Mouse (Mus musculus) midbrain, embryonic 11.5 days (tissue): ENCODE measurements at regions not wholly inside any gene's neighbourhood (a gene's known extent, or its start where the extent isn't known, plus 50 kb on each side); places are given as distances from the start of the nearest gene placed in this dataset. TPM values are rescaled to one million over a fixed set of nuclear protein-coding genes. Genes with fewer than 3 reads are reported as not detected.

ENCODE experiments used
- ATAC-seq: fragments of 200-750 bp; cut with Nextera tagmentation; 2 replicates; pipeline ENCODE4 v1.8.0; 2017; ENCODE audit warnings: moderate TSS enrichment, moderate library complexity; ENCODE audit not compliant: low FRiP score
- DNase-seq: peaks from one replicate; pipeline ENCODE4 v3.0.0; 2015; ENCODE audit warnings: low spot score; ENCODE audit errors: missing footprints
- H3K27ac ChIP-seq: fragments of 300-500 bp; sonication (generic); 2 replicates; pipeline ENCODE4 v1.5.1; 2014; ENCODE audit warnings: low read depth, low read length
- H3K27me3 ChIP-seq: fragments of 300-500 bp; sonication (generic); 2 replicates; pipeline ENCODE4 v1.6.1; 2014; ENCODE audit warnings: mild to moderate bottlenecking, low read length, moderate library complexity, mixed read lengths; ENCODE audit not compliant: control insufficient read depth, insufficient read depth
- H3K36me3 ChIP-seq: fragments of 300-500 bp; sonication (generic); 2 replicates; pipeline ENCODE4 v1.6.1; 2014; ENCODE audit warnings: mild to moderate bottlenecking, low read length, moderate library complexity, mixed read lengths; ENCODE audit not compliant: control insufficient read depth, insufficient read depth
- H3K4me1 ChIP-seq: fragments of 300-500 bp; sonication (generic); 2 replicates; pipeline ENCODE4 v1.6.1; 2014; ENCODE audit warnings: low read length; ENCODE audit not compliant: control insufficient read depth, insufficient read depth
- H3K4me2 ChIP-seq: fragments of 300-500 bp; sonication (generic); 2 replicates; pipeline ENCODE4 v1.6.1; 2014; ENCODE audit warnings: mild to moderate bottlenecking, moderate library complexity
- H3K4me3 ChIP-seq: fragments of 300-500 bp; sonication (generic); 2 replicates; pipeline ENCODE4 v1.5.1; 2014; ENCODE audit warnings: low read depth, low read length
- H3K9ac ChIP-seq: fragments of 300-500 bp; sonication (generic); 2 replicates; pipeline ENCODE4 v1.6.1; 2014; ENCODE audit warnings: low read length
- H3K9me3 ChIP-seq: fragments of 300-500 bp; sonication (generic); 2 replicates; pipeline ENCODE4 v1.6.1; 2016; ENCODE audit warnings: low read length; ENCODE audit not compliant: control insufficient read depth
- WGBS: fragments of 180-500 bp; shearing (Covaris S2); extraction: QIAGEN DNeasy Blood & Tissue Kit; methylation state at CpG from one replicate; pipeline ENCODE4 v1.1.7; 2014; 5-methylcytosine and 5-hydroxymethylcytosine counted together
- microRNA-seq: library from miRNA; unstranded; fragments of <30 nt; microRNA quantifications from one replicate; pipeline ENCODE4, GENCODE M21; 2017

GRCm38 (mm10) chrX:93160956-93161355, 125.3 kb upstream of the Arx start:
- no peaks in the 10 kb centered on the region for H3K9me3 ChIP-seq
- no peak for ATAC-seq
- no peaks in the 10 kb centered on the region for H3K4me1 ChIP-seq
- WGBS: 57% methylated on average over 1 of the region's 1 CpGs
- no peak overlapping the region for H3K4me3 ChIP-seq
- no peak for DNase-seq
- no peaks in the 10 kb centered on the region for H3K27me3 ChIP-seq
- no peak overlapping the region for H3K27ac ChIP-seq
- H3K9ac ChIP-seq: no peak overlapping the region
- no peak overlapping the region for H3K4me2 ChIP-seq
- no peaks in the 10 kb centered on the region for H3K36me3 ChIP-seq

Small RNA genes lying in the stretch of these regions (microRNA-seq; reads per million reads assigned to microRNA genes)
- not detected for gene Gm24973
